Mouse (Mus musculus) hindbrain, embryonic 12.5 days (tissue): ENCODE measurements around the gene Bspry. TPM values are rescaled to one million over a fixed set of nuclear protein-coding genes. Genes with fewer than 3 reads are reported as not detected.

Experiments used
- polyA plus RNA-seq: library from polyadenylated mRNA; unstranded; fragments of >200 nt; fragmentation: Nextera tagmentation; extraction: Ambion mirVana; gene quantifications from 2 replicates; pipeline ENCODE4 v1.2.1, GENCODE M21; 2016

The Bspry gene
- polyA plus RNA-seq, 1 experiment from 2014 or later = 1.7 TPM

Other genes starting within 250 kb of the Bspry start
- 29.4 and 30.2 TPM in 2 replicates for gene Zfp37, start 249.0 kb upstream of the Bspry start, polyA plus RNA-seq
- gene Slc31a2, start 217.5 kb upstream of the Bspry start, polyA plus RNA-seq = 12.9 and 13.0 TPM in 2 replicates
- 25.9 and 26.4 TPM in 2 replicates for gene Fkbp15, start 119.5 kb upstream of the Bspry start, polyA plus RNA-seq
- 45.2 and 48.5 TPM in 2 replicates for gene Slc31a1, start 119.3 kb upstream of the Bspry start, polyA plus RNA-seq
- gene Cdc26, start 71.4 kb upstream of the Bspry start, polyA plus RNA-seq = 136 and 147 TPM in 2 replicates
- gene Prpf4, start 71.3 kb upstream of the Bspry start, polyA plus RNA-seq = 20.8 and 21.2 TPM in 2 replicates
- not detected in 2 replicates for gene Rnf183, start 44.8 kb upstream of the Bspry start, polyA plus RNA-seq
- 8.2 and 9.0 TPM in 2 replicates for gene Wdr31, start 9.2 kb upstream of the Bspry start, polyA plus RNA-seq
- 11.8 and 12.7 TPM in 2 replicates for gene Hdhd3, start 23.4 kb downstream of the Bspry start, polyA plus RNA-seq
- gene Alad, start 39.9 kb downstream of the Bspry start, polyA plus RNA-seq = 58.8 and 64.3 TPM in 2 replicates
- gene Pole3, start 45.0 kb downstream of the Bspry start, polyA plus RNA-seq = 80.2 and 84.7 TPM in 2 replicates
- 0.84 and 1.2 TPM in 2 replicates for gene 4933430I17Rik, start 45.3 kb downstream of the Bspry start, polyA plus RNA-seq
- gene Rgs3, start 79.8 kb downstream of the Bspry start, polyA plus RNA-seq = 70.9 and 71.6 TPM in 2 replicates